ENCODE assay signal across 25 mouse cellular contexts in the genomic region with DNA sequence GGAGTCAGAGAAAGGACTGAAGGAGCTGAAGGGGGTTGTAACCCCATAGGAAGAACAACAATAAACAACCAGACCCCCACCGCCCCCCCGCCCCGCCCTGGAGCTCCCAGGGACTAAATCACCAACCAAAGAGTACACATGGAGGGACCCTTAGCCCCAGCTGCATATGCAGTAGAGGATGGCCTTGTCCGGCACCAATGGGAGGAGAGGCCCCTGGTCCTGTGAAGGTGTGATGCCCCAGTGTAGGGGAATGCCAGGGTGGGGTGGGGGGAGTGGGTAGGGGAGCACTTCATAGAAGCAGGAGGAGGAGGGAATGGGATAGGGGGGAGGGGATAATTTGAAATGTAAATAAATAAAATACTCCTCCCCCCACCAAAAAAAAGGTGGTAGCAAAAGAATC.
"Had no signal": no experiment of that assay in that cellular context is flagged by ENCODE, and none has a peak within 500 bp of the region (broad histone marks: within the 10 kb centered on the region; RNA-seq: fewer than 3 reads in every experiment).

No protein-coding gene starts in this region.

- H3K9ac ChIP-seq: forebrain, embryonic 15.5 days; forebrain, postnatal 0 days; heart, embryonic 13.5 days; heart, embryonic 15.5 days; hindbrain, embryonic 14.5 days; kidney, embryonic 15.5 days; limb, embryonic 13.5 days; limb, embryonic 15.5 days; liver, embryonic 12.5 days had no signal

- H3K27me3 ChIP-seq: forebrain, embryonic 15.5 days; heart, embryonic 13.5 days; heart, embryonic 15.5 days; kidney, embryonic 15.5 days; limb, embryonic 13.5 days; limb, embryonic 15.5 days; liver, embryonic 12.5 days had no signal

- H3K4me3 ChIP-seq: forebrain, embryonic 15.5 days; heart, adult 2 months; heart, embryonic 13.5 days; heart, embryonic 15.5 days; kidney, embryonic 15.5 days; limb, embryonic 13.5 days; limb, embryonic 15.5 days; liver, embryonic 12.5 days had no signal

- H3K9me3 ChIP-seq: forebrain, embryonic 15.5 days; heart, embryonic 13.5 days; heart, embryonic 15.5 days; kidney, embryonic 15.5 days; limb, embryonic 13.5 days; limb, embryonic 15.5 days; liver, embryonic 12.5 days had no signal

- DNase-seq: forebrain, postnatal 0 days; gastrocnemius, postnatal 14 days; gastrocnemius, postnatal 36 days; heart, adult 11 months; heart, adult 2 months; heart, postnatal 14 days; heart, postnatal 36 days; kidney, adult 11 months; kidney, adult 2 months; kidney, adult 9 months; kidney, postnatal 14 days; kidney, postnatal 36 days; layer of hippocampus, adult 9-11 months; layer of hippocampus, postnatal 36 days; left cerebral cortex, postnatal 4 days had no signal

- H3K27ac ChIP-seq: forebrain, embryonic 15.5 days; heart, adult 2 months; heart, embryonic 13.5 days; heart, embryonic 15.5 days; hindbrain, embryonic 14.5 days; kidney, embryonic 15.5 days; kidney, postnatal 0 days; limb, embryonic 13.5 days; limb, embryonic 15.5 days; liver, embryonic 12.5 days had no signal

- H3K36me3 ChIP-seq: forebrain, embryonic 15.5 days; heart, embryonic 13.5 days; heart, embryonic 15.5 days; limb, embryonic 15.5 days; liver, embryonic 12.5 days had no signal

- ATAC-seq: forebrain, embryonic 15.5 days; forebrain, postnatal 0 days; liver, embryonic 12.5 days had no signal

- H3K4me2 ChIP-seq: forebrain, embryonic 15.5 days; heart, embryonic 11.5 days; heart, embryonic 13.5 days; heart, embryonic 15.5 days; hindbrain, embryonic 14.5 days; kidney, embryonic 15.5 days; limb, embryonic 13.5 days; limb, embryonic 15.5 days; liver, embryonic 12.5 days had no signal
